In the genomic region with DNA sequence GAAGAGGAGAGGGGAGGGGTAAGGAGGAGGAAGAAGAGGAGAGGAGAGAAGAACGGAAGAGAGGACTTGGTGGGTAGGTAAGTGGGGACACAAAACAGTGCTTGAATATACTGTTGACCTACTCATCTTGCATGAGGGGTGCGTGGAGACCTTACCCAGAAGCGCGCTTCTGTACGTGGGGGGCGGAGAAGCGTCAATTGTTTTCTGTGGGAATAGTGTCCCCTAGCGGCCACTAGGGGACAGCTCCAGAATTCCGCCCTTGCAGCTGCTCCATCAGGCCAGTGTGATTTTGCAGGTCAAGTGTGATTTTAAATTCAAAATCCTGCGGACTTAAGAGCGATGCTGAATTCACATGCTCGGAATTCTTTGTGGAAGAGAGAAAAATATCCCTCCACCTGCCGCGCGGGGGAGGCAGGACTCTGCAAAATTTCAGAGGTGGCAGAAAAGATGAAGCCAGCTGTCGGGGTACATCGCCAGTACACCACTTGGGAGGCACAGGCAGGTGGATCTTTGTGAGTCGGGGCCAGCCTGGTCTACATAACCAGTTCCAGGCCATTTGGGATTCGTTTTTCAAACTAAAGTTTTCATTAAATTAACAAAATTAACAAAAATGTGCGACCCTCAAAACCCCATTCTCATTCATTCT, we compare ENCODE assay signal across 8 mouse cellular contexts. TPM values are rescaled to one million over a fixed set of nuclear protein-coding genes. Genes with fewer than 3 reads are reported as not detected.
A peak's percentile ranks its signal among the peaks of the same experiment; 100 is the strongest.
DNase-seq lines count a peak whose midpoint lies in the region; ATAC-seq and TF ChIP-seq lines count a peak whose summit lies in the region.

No protein-coding gene starts in this region.

- no peak for TF ChIP-seq POLR2A in spleen, adult 2 months (IDR thresholded peaks at IDR 0.05; ENCODE audit: low read depth, low read length)

- WGBS in spleen, adult 2 months: 20% methylated on average over 20 of the region's 20 CpGs
- 18% methylated on average over 20 of the region's 20 CpGs for WGBS in forebrain, embryonic 12.5 days
- 18% methylated on average over 20 of the region's 20 CpGs for WGBS in hindbrain, embryonic 11.5 days
- 20% methylated on average over 20 of the region's 20 CpGs for WGBS in midbrain, embryonic 10.5 days
- WGBS in stomach, embryonic 15.5 days: 14% methylated on average over 20 of the region's 20 CpGs

- no peak overlapping the region for H3K9ac ChIP-seq in forebrain, embryonic 12.5 days
- no peak overlapping the region for H3K9ac ChIP-seq in hindbrain, embryonic 11.5 days (ENCODE audit: low read depth, low read length)
- no peak overlapping the region for H3K9ac ChIP-seq in stomach, embryonic 15.5 days

- H3K4me2 ChIP-seq in forebrain, embryonic 12.5 days: peak overlapping the region; percentile 40
- H3K4me2 ChIP-seq in hindbrain, embryonic 11.5 days (replicated peaks; ENCODE audit: low read depth, low read length): no peak overlapping the region
- peak overlapping the region; percentile 45 for H3K4me2 ChIP-seq in stomach, embryonic 15.5 days

- no peak for DNase-seq in spleen, adult 2 months (ENCODE audit: low read depth in 1 of 2, low spot score in 2 of 2)
- DNase-seq in spleen, adult 12 weeks (ENCODE audit: low spot score): no peak
- DNase-seq in c-Kit-positive CD71-positive TER-119-negative erythroid progenitor cells, embryonic 14.5 days (ENCODE audit: low read depth): peak; percentile 24
- DNase-seq in hindbrain, embryonic 11.5 days (ENCODE audit: low spot score): peak; percentile 75
- peak; percentile 23 to 27 for DNase-seq in left cerebral cortex, postnatal 36 days (ENCODE audit: low spot score in 2 of 2)
- DNase-seq in midbrain, embryonic 10.5 days (ENCODE audit: low spot score): peak; percentile 52

- no peaks in the 10 kb centered on the region for H3K9me3 ChIP-seq in forebrain, embryonic 12.5 days
- no peaks in the 10 kb centered on the region for H3K9me3 ChIP-seq in hindbrain, embryonic 11.5 days (ENCODE audit: control insufficient read depth, low read length)
- H3K9me3 ChIP-seq in midbrain, embryonic 10.5 days (replicated peaks): no peaks in the 10 kb centered on the region
- no peaks in the 10 kb centered on the region for H3K9me3 ChIP-seq in stomach, embryonic 15.5 days

- no peak for ATAC-seq in forebrain, embryonic 12.5 days (ENCODE audit: low FRiP score)
- ATAC-seq in hindbrain, embryonic 11.5 days (ENCODE audit: low FRiP score): peak; percentile 35; the same call in 1 of the 2 replicates
- ATAC-seq in stomach, embryonic 15.5 days (ENCODE audit: insufficient read depth, low FRiP score, low read depth): no peak

- H3K27me3 ChIP-seq in spleen, adult 2 months (ENCODE audit: control insufficient read depth, insufficient read depth, low read length): no peaks in the 10 kb centered on the region
- H3K27me3 ChIP-seq in forebrain, embryonic 12.5 days: peaks cover 17% of the 10 kb centered on the region
- H3K27me3 ChIP-seq in hindbrain, embryonic 11.5 days (ENCODE audit: control insufficient read depth, insufficient read depth, low read length): no peaks in the 10 kb centered on the region
- no peaks in the 10 kb centered on the region for H3K27me3 ChIP-seq in midbrain, embryonic 10.5 days (ENCODE audit: low read depth, poor library complexity, severe bottlenecking)
- H3K27me3 ChIP-seq in stomach, embryonic 15.5 days (replicated peaks): no peaks in the 10 kb centered on the region

- no peak overlapping the region for H3K4me3 ChIP-seq in spleen, adult 2 months (ENCODE audit: extremely low read depth, insufficient read depth, insufficient read length)
- H3K4me3 ChIP-seq in forebrain, embryonic 12.5 days (replicated peaks): no peak overlapping the region
- no peak overlapping the region for H3K4me3 ChIP-seq in hindbrain, embryonic 11.5 days (ENCODE audit: low read depth, low read length)
- H3K4me3 ChIP-seq in midbrain, embryonic 10.5 days: peak overlapping the region; percentile 32; the same call in 1 of the 2 replicates
- no peak overlapping the region for H3K4me3 ChIP-seq in stomach, embryonic 15.5 days (replicated peaks)

- intact Hi-C loops in left cerebral cortex, postnatal 36 days (cut with DNase I): loop anchor here (1.0 to 10.0 kb wide), 3 partner anchors 31 to 269 kb away; no protein-coding TSS in a partner anchor

- no peak overlapping the region for H3K27ac ChIP-seq in spleen, adult 2 months (ENCODE audit: insufficient read depth, low read length)
- no peak overlapping the region for H3K27ac ChIP-seq in forebrain, embryonic 12.5 days
- no peak overlapping the region for H3K27ac ChIP-seq in hindbrain, embryonic 11.5 days (ENCODE audit: low read depth, low read length)
- no peak overlapping the region for H3K27ac ChIP-seq in midbrain, embryonic 10.5 days (replicated peaks)
- H3K27ac ChIP-seq in stomach, embryonic 15.5 days: no peak overlapping the region

- H3K36me3 ChIP-seq in spleen, adult 2 months (ENCODE audit: control insufficient read depth, insufficient read depth, low read length): no peaks in the 10 kb centered on the region
- H3K36me3 ChIP-seq in forebrain, embryonic 12.5 days (replicated peaks): no peaks in the 10 kb centered on the region
- no peaks in the 10 kb centered on the region for H3K36me3 ChIP-seq in hindbrain, embryonic 11.5 days (ENCODE audit: control insufficient read depth, insufficient read depth, low read length)
- no peaks in the 10 kb centered on the region for H3K36me3 ChIP-seq in midbrain, embryonic 10.5 days
- no peaks in the 10 kb centered on the region for H3K36me3 ChIP-seq in stomach, embryonic 15.5 days

- no peaks in the 10 kb centered on the region for H3K4me1 ChIP-seq in spleen, adult 2 months (ENCODE audit: control insufficient read depth, insufficient read depth, insufficient read length)
- H3K4me1 ChIP-seq in forebrain, embryonic 12.5 days: no peaks in the 10 kb centered on the region
- H3K4me1 ChIP-seq in hindbrain, embryonic 11.5 days (replicated peaks; ENCODE audit: control insufficient read depth, insufficient read depth, low read length): no peaks in the 10 kb centered on the region
- 0 out of 2 replicates have a peak, but pooled peaks cover 2% of the 10 kb centered on the region for H3K4me1 ChIP-seq in midbrain, embryonic 10.5 days
- no peaks in the 10 kb centered on the region for H3K4me1 ChIP-seq in stomach, embryonic 15.5 days

- TF ChIP-seq CTCF in spleen, adult 2 months (IDR thresholded peaks at IDR 0.05; ENCODE audit: extremely low read depth, insufficient read depth, insufficient read length, insufficient replicate concordance): peak; percentile 56; the same call in 1 of the 2 replicates

RNA-seq across cellular contexts. Expression of gene Dock6, which starts 18.6 kb away (rescaled TPM):
- polyA plus RNA-seq in spleen, adult 2 months (2012; rRNA removed): 43.3 and 47.6 TPM in 2 replicates
- polyA plus RNA-seq in forebrain, embryonic 12.5 days (2016; fragmentation: Nextera tagmentation; extraction: Ambion mirVana): 17.5 and 18.9 TPM in 2 replicates
- polyA plus RNA-seq in hindbrain, embryonic 11.5 days (2014; fragmentation: Nextera tagmentation; extraction: Ambion mirVana): 16.3 and 21.4 TPM in 2 replicates
- 10 to 100 TPM; 11.4 to 18.8 TPM for total RNA-seq in left cerebral cortex, postnatal 36 days (2021)
- polyA plus RNA-seq in midbrain, embryonic 10.5 days (2016; fragmentation: Nextera tagmentation; extraction: Ambion mirVana): 22.0 and 23.5 TPM in 2 replicates
- 41.8 and 44.7 TPM in 2 replicates for polyA plus RNA-seq in stomach, embryonic 15.5 days (2015; fragmentation: Nextera tagmentation; extraction: Ambion mirVana)

RNA-seq across cellular contexts. Expression of gene Angptl8, which starts 35.7 kb away (rescaled TPM):
- 0.60 and 1.3 TPM in 2 replicates for polyA plus RNA-seq in spleen, adult 2 months (2012; rRNA removed)
- 0.45 TPM in 1 of 2 replicates, not detected in the other for polyA plus RNA-seq in forebrain, embryonic 12.5 days (2016; fragmentation: Nextera tagmentation; extraction: Ambion mirVana)
- 0.74 TPM in 1 of 2 replicates, not detected in the other for polyA plus RNA-seq in hindbrain, embryonic 11.5 days (2014; fragmentation: Nextera tagmentation; extraction: Ambion mirVana)
- not detected for total RNA-seq in left cerebral cortex, postnatal 36 days (2021)
- polyA plus RNA-seq in midbrain, embryonic 10.5 days (2016; fragmentation: Nextera tagmentation; extraction: Ambion mirVana): 0.47 and 0.83 TPM in 2 replicates
- polyA plus RNA-seq in stomach, embryonic 15.5 days (2015; fragmentation: Nextera tagmentation; extraction: Ambion mirVana): 5.9 and 8.1 TPM in 2 replicates

RNA-seq across cellular contexts. Expression of gene Rab3d, which starts 47.0 kb away (rescaled TPM):
- 21.1 and 29.6 TPM in 2 replicates for polyA plus RNA-seq in spleen, adult 2 months (2012; rRNA removed)
- 12.4 and 13.1 TPM in 2 replicates for polyA plus RNA-seq in forebrain, embryonic 12.5 days (2016; fragmentation: Nextera tagmentation; extraction: Ambion mirVana)
- 8.6 and 9.5 TPM in 2 replicates for polyA plus RNA-seq in hindbrain, embryonic 11.5 days (2014; fragmentation: Nextera tagmentation; extraction: Ambion mirVana)
- 10 to 100 TPM; 13.5 to 16.1 TPM for total RNA-seq in left cerebral cortex, postnatal 36 days (2021)
- 8.3 and 9.7 TPM in 2 replicates for polyA plus RNA-seq in midbrain, embryonic 10.5 days (2016; fragmentation: Nextera tagmentation; extraction: Ambion mirVana)
- polyA plus RNA-seq in stomach, embryonic 15.5 days (2015; fragmentation: Nextera tagmentation; extraction: Ambion mirVana): 72.0 and 75.8 TPM in 2 replicates

RNA-seq across cellular contexts. Expression of gene Ccdc159, which starts 56.3 kb away (rescaled TPM):
- 0.75 and 0.95 TPM in 2 replicates for polyA plus RNA-seq in spleen, adult 2 months (2012; rRNA removed)
- 5.2 and 5.8 TPM in 2 replicates for polyA plus RNA-seq in forebrain, embryonic 12.5 days (2016; fragmentation: Nextera tagmentation; extraction: Ambion mirVana)
- 3.3 and 3.9 TPM in 2 replicates for polyA plus RNA-seq in hindbrain, embryonic 11.5 days (2014; fragmentation: Nextera tagmentation; extraction: Ambion mirVana)
- 10 to 100 TPM; 13.0 to 20.1 TPM for total RNA-seq in left cerebral cortex, postnatal 36 days (2021)
- polyA plus RNA-seq in midbrain, embryonic 10.5 days (2016; fragmentation: Nextera tagmentation; extraction: Ambion mirVana): 4.2 and 4.6 TPM in 2 replicates
- 4.4 and 5.2 TPM in 2 replicates for polyA plus RNA-seq in stomach, embryonic 15.5 days (2015; fragmentation: Nextera tagmentation; extraction: Ambion mirVana)

RNA-seq across cellular contexts. Expression of gene Tmem205, which starts 56.4 kb away (rescaled TPM):
- 19.4 and 24.1 TPM in 2 replicates for polyA plus RNA-seq in spleen, adult 2 months (2012; rRNA removed)
- 32.9 and 33.3 TPM in 2 replicates for polyA plus RNA-seq in forebrain, embryonic 12.5 days (2016; fragmentation: Nextera tagmentation; extraction: Ambion mirVana)
- polyA plus RNA-seq in hindbrain, embryonic 11.5 days (2014; fragmentation: Nextera tagmentation; extraction: Ambion mirVana): 34.7 and 39.3 TPM in 2 replicates
- total RNA-seq in left cerebral cortex, postnatal 36 days (2021): 10 to 100 TPM; 32.8 to 38.5 TPM
- polyA plus RNA-seq in midbrain, embryonic 10.5 days (2016; fragmentation: Nextera tagmentation; extraction: Ambion mirVana): 39.0 and 39.2 TPM in 2 replicates
- polyA plus RNA-seq in stomach, embryonic 15.5 days (2015; fragmentation: Nextera tagmentation; extraction: Ambion mirVana): 70.7 and 74.5 TPM in 2 replicates

Comparison
In these comparisons a context has a peak if more than half of its experiments do, and no peak if none do; other contexts are left out.
1. DNase-seq: peak in c-Kit-positive CD71-positive TER-119-negative erythroid progenitor cells, embryonic 14.5 days (single experiment), hindbrain, embryonic 11.5 days (single experiment), left cerebral cortex, postnatal 36 days (2 of 2) and midbrain, embryonic 10.5 days (single experiment); none in spleen, adult 2 months (0 of 2) and spleen, adult 12 weeks (single experiment).